Mouse (Mus musculus) limb, embryonic 11.5 days (tissue): ENCODE measurements around the gene Hcn2. TPM values are rescaled to one million over a fixed set of nuclear protein-coding genes. Genes with fewer than 3 reads are reported as not detected.

Experiments used
- ATAC-seq: fragments of 200-750 bp; cut with Nextera tagmentation; 2 replicates; pipeline ENCODE4 v1.8.0; 2017; ENCODE audit warnings: low read depth; ENCODE audit not compliant: insufficient number of reproducible peaks, low FRiP score, low TSS enrichment
- DNase-seq: peaks from one replicate; pipeline ENCODE4 v3.0.0-alpha.2; 2015; ENCODE audit warnings: low spot score
- H3K27ac ChIP-seq: fragments of 300-500 bp; sonication (generic); replicated peaks from 2 replicates; pipeline ENCODE4 v1.5.1; 2014; ENCODE audit warnings: low read depth, mild to moderate bottlenecking, low read length
- H3K27me3 ChIP-seq: fragments of 300-500 bp; sonication (generic); 2 replicates; pipeline ENCODE4 v1.6.1; 2014; ENCODE audit warnings: mild to moderate bottlenecking, low read length, mixed read lengths; ENCODE audit not compliant: control insufficient read depth, insufficient read depth
- H3K36me3 ChIP-seq: fragments of 300-500 bp; sonication (generic); 2 replicates; pipeline ENCODE4 v1.6.1; 2014; ENCODE audit warnings: mild to moderate bottlenecking, low read length, moderate library complexity, mixed read lengths; ENCODE audit not compliant: control insufficient read depth, insufficient read depth
- H3K4me1 ChIP-seq: fragments of 300-500 bp; sonication (generic); 2 replicates; pipeline ENCODE4 v1.6.1; 2014; ENCODE audit warnings: low read length, mixed read lengths; ENCODE audit not compliant: control insufficient read depth, insufficient read depth
- H3K4me2 ChIP-seq: fragments of 300-500 bp; sonication (generic); 2 replicates; pipeline ENCODE4 v1.6.1; 2014; ENCODE audit warnings: low read depth, mild to moderate bottlenecking, moderate library complexity; ENCODE audit not compliant: severe bottlenecking
- H3K4me3 ChIP-seq: fragments of 300-500 bp; sonication (generic); 2 replicates; pipeline ENCODE4 v1.5.1; 2014; ENCODE audit warnings: low read depth, low read length
- H3K9ac ChIP-seq: fragments of 300-500 bp; sonication (generic); 2 replicates; pipeline ENCODE4 v1.6.1; 2014; ENCODE audit warnings: mild to moderate bottlenecking, low read length
- H3K9me3 ChIP-seq: fragments of 300-500 bp; sonication (generic); 2 replicates; pipeline ENCODE4 v1.6.1; 2016; ENCODE audit warnings: low read length; ENCODE audit not compliant: control insufficient read depth
- WGBS: fragments of 180-500 bp; shearing (Covaris S2); extraction: QIAGEN DNeasy Blood & Tissue Kit; methylation state at CpG from one replicate; pipeline ENCODE4 v1.1.7; 2014; 5-methylcytosine and 5-hydroxymethylcytosine counted together
- polyA plus RNA-seq: library from polyadenylated mRNA; unstranded; fragments of >200 nt; fragmentation: Nextera tagmentation; extraction: Ambion mirVana; gene quantifications from 2 replicates; pipeline ENCODE4 v1.2.1, GENCODE M21; 2014

Hcn2 gene
- polyA plus RNA-seq, 1 experiment from 2014 or later, result not detected

- Histone ChIP-seq H3K27me3 (0 out of 2 replicates have a peak, but pooled peaks cover 4% of the 10 kb centered on the region), H3K4me2 (no peak overlapping the region), H3K4me1 (peaks cover 15% of the 10 kb centered on the region), H3K36me3 (peaks cover 33% of the 10 kb centered on the region), H3K9me3 (no peaks in the 10 kb centered on the region), H3K9ac (no peak overlapping the region), H3K4me3 (no peak overlapping the region), H3K27ac (no peak overlapping the region)
- DNase-seq (no peak), ATAC-seq (no peak)
- 80% methylated on average over 7 of the region's 7 CpGs for WGBS
Measured at GRCm38 (mm10) chr10:79709307-79709706, 7.1 kb upstream of the Hcn2 start.

GRCm38 (mm10) chr10:79712029-79712428, 4.4 kb upstream of the Hcn2 start:
- peaks cover 2% of the 10 kb centered on the region for H3K4me1 ChIP-seq
- no peak overlapping the region for H3K4me2 ChIP-seq
- no peak for DNase-seq
- peaks cover 28% of the 10 kb centered on the region for H3K27me3 ChIP-seq
- H3K9me3 ChIP-seq, result no peaks in the 10 kb centered on the region
- WGBS, result 90% methylated on average over 1 of the region's 1 CpGs
- ATAC-seq, result peak; percentile 14; the same call in 1 of the 2 replicates
- H3K4me3 ChIP-seq, result no peak overlapping the region
- H3K27ac ChIP-seq, result no peak overlapping the region
- H3K9ac ChIP-seq, result no peak overlapping the region
- H3K36me3 ChIP-seq, result peaks cover 30% of the 10 kb centered on the region

- H3K27ac ChIP-seq, result no peak overlapping the region
- DNase-seq (peak; percentile 86), ATAC-seq (0 out of 2 replicates have a peak, but pooled peaks have one; percentile 23)
- no peak overlapping the region for H3K4me3 ChIP-seq
- H3K4me2 ChIP-seq, result no peak overlapping the region
- H3K9me3 ChIP-seq, result no peaks in the 10 kb centered on the region
- peaks cover 27% of the 10 kb centered on the region for H3K36me3 ChIP-seq
- whole genome bisulfite sequencing, result 14% methylated on average over 4 of the region's 6 CpGs
- H3K27me3 ChIP-seq, result peaks cover 34% of the 10 kb centered on the region
- peaks cover 8% of the 10 kb centered on the region for H3K4me1 ChIP-seq
- H3K9ac ChIP-seq, result no peak overlapping the region
Measured at GRCm38 (mm10) chr10:79712499-79713126, 3.8 kb upstream of the Hcn2 start.

GRCm38 (mm10) chr10:79713163-79713562, 3.3 kb upstream of the Hcn2 start:
- H3K27ac ChIP-seq, result no peak overlapping the region
- peaks cover 11% of the 10 kb centered on the region for H3K4me1 ChIP-seq
- H3K4me3 ChIP-seq, result no peak overlapping the region
- ATAC-seq (no peak), DNase-seq (no peak)
- peaks cover 40% of the 10 kb centered on the region for H3K27me3 ChIP-seq
- peaks cover 27% of the 10 kb centered on the region for H3K36me3 ChIP-seq
- no peaks in the 10 kb centered on the region for H3K9me3 ChIP-seq
- no peak overlapping the region for H3K4me2 ChIP-seq
- no peak overlapping the region for H3K9ac ChIP-seq
- WGBS, result 65% methylated on average over 1 of the region's 1 CpGs

GRCm38 (mm10) chr10:79714996-79715395, 1.4 kb upstream of the Hcn2 start:
- H3K27me3 ChIP-seq, result peaks cover 45% of the 10 kb centered on the region
- 69% methylated on average over 4 of the region's 4 CpGs for WGBS

GRCm38 (mm10) chr10:79716988-79717355, 538 bp downstream of the Hcn2 start:
- no peak for ATAC-seq
- Histone ChIP-seq H3K36me3 (no peaks in the 10 kb centered on the region), H3K4me2 (peak overlapping the region; percentile 88), H3K9ac (peak overlapping the region; percentile 40; the same call in 1 of the 2 replicates), H3K27ac (no peak overlapping the region), H3K4me1 (peaks cover 11% of the 10 kb centered on the region), H3K27me3 (peaks cover 47% of the 10 kb centered on the region), H3K4me3 (peak overlapping the region; percentile 39), H3K9me3 (no peaks in the 10 kb centered on the region)
- no peak for DNase-seq
- WGBS, result 0% methylated on average over 37 of the region's 44 CpGs

More at GRCm38 (mm10) chr10:79714996-79715395, 1.4 kb upstream of the Hcn2 start:
- Histone ChIP-seq H3K4me3 (no peak overlapping the region), H3K9me3 (no peaks in the 10 kb centered on the region), H3K4me1 (peaks cover 11% of the 10 kb centered on the region), H3K4me2 (no peak overlapping the region), H3K36me3 (peaks cover 14% of the 10 kb centered on the region), H3K27ac (no peak overlapping the region), H3K9ac (no peak overlapping the region)
- DNase-seq, result no peak
- no peak for ATAC-seq

- no peaks in the 10 kb centered on the region for H3K36me3 ChIP-seq
- no peak overlapping the region for H3K9ac ChIP-seq
- DNase-seq (peak; percentile 92), ATAC-seq (no peak)
- peaks cover 47% of the 10 kb centered on the region for H3K27me3 ChIP-seq
- H3K9me3 ChIP-seq, result no peaks in the 10 kb centered on the region
- H3K27ac ChIP-seq, result no peak overlapping the region
- peaks cover 11% of the 10 kb centered on the region for H3K4me1 ChIP-seq
- 7% methylated on average over 43 of the region's 43 CpGs for WGBS
- peak overlapping the region; percentile 17; the same call in 1 of the 2 replicates for H3K4me2 ChIP-seq
- 0 out of 2 replicates have a peak overlapping the region, but pooled peaks have one; percentile 1 for H3K4me3 ChIP-seq
Measured at GRCm38 (mm10) chr10:79717640-79718357, 1.4 kb downstream of the Hcn2 start.

- no peaks in the 10 kb centered on the region for H3K9me3 ChIP-seq
- no peak overlapping the region for H3K9ac ChIP-seq
- H3K36me3 ChIP-seq, result no peaks in the 10 kb centered on the region
- no peak for DNase-seq
- no peak for ATAC-seq
- no peak overlapping the region for H3K27ac ChIP-seq
- 71% methylated on average over 5 of the region's 5 CpGs for WGBS
- peaks cover 28% of the 10 kb centered on the region for H3K27me3 ChIP-seq
- H3K4me3 ChIP-seq, result no peak overlapping the region
- no peak overlapping the region for H3K4me2 ChIP-seq
- peaks cover 11% of the 10 kb centered on the region for H3K4me1 ChIP-seq
Measured at GRCm38 (mm10) chr10:79721089-79721488, 4.7 kb downstream of the Hcn2 start.
